Mouse (Mus musculus): ENCODE measurements around the gene Nsf.

GRCm38 (mm10) chr11:103941351-103941750, 12.5 kb downstream of the Nsf start:
- TF ChIP-seq CTCF (IDR thresholded peaks at IDR 0.05; ENCODE audit: borderline replicate concordance, insufficient read depth, low read length) = no peak
- no peak for TF ChIP-seq POLR2A (IDR thresholded peaks at IDR 0.05; ENCODE audit: low read depth, low read length)

All from embryonic fibroblast, embryonic 13.5 days (primary cell).